Mouse (Mus musculus) cerebellum, adult (tissue): ENCODE measurements around the gene Helz2.

Source experiments
- ATAC-seq: cut with Nextera tagmentation; 2 replicates; pipeline ENCODE4 v1.9.2; 2017; ENCODE audit warnings: mild to moderate bottlenecking, moderate library complexity, mixed read lengths; ENCODE audit not compliant: insufficient number of reproducible peaks, low FRiP score, low TSS enrichment

Helz2 gene

GRCm38 (mm10) chr2:181241602-181242313 lies at the start of gene Helz2:
Gene Helz2 (minus strand): TSS chr2:181242027.
- ATAC-seq = no peak

GRCm38 (mm10) chr2:181290937-181291336 lies 49.1 kb upstream of the Helz2 start:
- no peak for ATAC-seq

GRCm38 (mm10) chr2:181288691-181289090 lies 46.9 kb upstream of the Helz2 start:
- ATAC-seq = no peak

- peak; percentile 96 for ATAC-seq
Measured at GRCm38 (mm10) chr2:181287958-181288350, 46.1 kb upstream of the Helz2 start, which contains the start of gene Gmeb2. Gene Gmeb2 (minus strand): TSS chr2:181288035.

- ATAC-seq = peak; percentile 57; the same call in 1 of the 2 replicates
Measured at GRCm38 (mm10) chr2:181287338-181287957, 45.6 kb upstream of the Helz2 start.

GRCm38 (mm10) chr2:181286629-181287337 lies 45.0 kb upstream of the Helz2 start:
- no peak for ATAC-seq

- no peak for ATAC-seq
Measured at GRCm38 (mm10) chr2:181279968-181280367, 38.1 kb upstream of the Helz2 start.

GRCm38 (mm10) chr2:181277866-181278265 lies 36.0 kb upstream of the Helz2 start:
- no peak for ATAC-seq

GRCm38 (mm10) chr2:181276766-181277165 lies 34.9 kb upstream of the Helz2 start:
- ATAC-seq = no peak

GRCm38 (mm10) chr2:181274639-181275038 lies 32.8 kb upstream of the Helz2 start:
- ATAC-seq = no peak

- no peak for ATAC-seq
Measured at GRCm38 (mm10) chr2:181273829-181274228, 32.0 kb upstream of the Helz2 start.

GRCm38 (mm10) chr2:181272092-181272491 lies 30.3 kb upstream of the Helz2 start:
- ATAC-seq = no peak

GRCm38 (mm10) chr2:181266839-181267238 lies 25.0 kb upstream of the Helz2 start:
- no peak for ATAC-seq

GRCm38 (mm10) chr2:181253248-181253647 lies 11.4 kb upstream of the Helz2 start:
- ATAC-seq = no peak

GRCm38 (mm10) chr2:181251841-181252240 lies 10.0 kb upstream of the Helz2 start:
- no peak for ATAC-seq

GRCm38 (mm10) chr2:181249217-181249616 lies 7.4 kb upstream of the Helz2 start:
- ATAC-seq = no peak

- ATAC-seq = no peak
Measured at GRCm38 (mm10) chr2:181245031-181245430, 3.2 kb upstream of the Helz2 start.

- no peak for ATAC-seq
Measured at GRCm38 (mm10) chr2:181243706-181244394, 2.0 kb upstream of the Helz2 start.

GRCm38 (mm10) chr2:181242314-181242665 lies 463 bp upstream of the Helz2 start:
- ATAC-seq = no peak

GRCm38 (mm10) chr2:181240806-181241440 lies 904 bp downstream of the Helz2 start:
- no peak for ATAC-seq
